Mouse (Mus musculus) thymus, postnatal 10 days (tissue): Measurements from ENCODE around the gene Htra2.

Experiments used
- DNase-seq, 2 experiments: peaks; one replicate each; pipeline ENCODE4 v3.0.0; 2021; ENCODE audit warnings: low spot score in 2 of 2

Gene Htra2

DNA sequence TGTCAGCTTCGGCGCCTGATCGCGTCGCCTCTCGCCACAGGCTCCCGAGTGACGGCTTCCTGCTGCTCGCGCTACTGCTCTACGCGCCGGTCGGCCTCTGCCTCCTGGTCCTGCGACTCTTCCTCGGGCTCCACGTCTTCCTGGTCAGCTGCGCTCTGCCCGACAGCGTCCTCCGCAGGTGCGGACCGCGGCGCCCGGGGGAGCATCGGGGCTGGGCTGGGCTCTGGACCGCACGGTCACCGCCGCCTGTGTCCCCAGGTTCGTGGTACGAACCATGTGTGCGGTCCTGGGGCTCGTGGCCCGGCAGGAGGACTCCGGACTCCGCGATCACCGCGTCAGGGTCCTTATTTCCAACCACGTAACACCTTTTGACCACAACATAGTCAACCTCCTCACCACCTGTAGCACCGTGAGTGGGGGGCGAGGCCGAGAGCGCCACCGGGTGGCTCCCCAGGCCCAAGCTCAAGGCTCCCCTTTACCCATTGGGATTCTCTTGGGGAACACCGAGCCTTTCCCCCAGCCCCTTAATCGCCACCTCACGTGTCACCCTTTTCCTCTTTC is at the start of gene Htra2:
TSS of gene Htra2 (minus strand) at position 403 of the 561 bp plus-strand sequence.
- DNase-seq = peak; percentile 56 to 58

DNA sequence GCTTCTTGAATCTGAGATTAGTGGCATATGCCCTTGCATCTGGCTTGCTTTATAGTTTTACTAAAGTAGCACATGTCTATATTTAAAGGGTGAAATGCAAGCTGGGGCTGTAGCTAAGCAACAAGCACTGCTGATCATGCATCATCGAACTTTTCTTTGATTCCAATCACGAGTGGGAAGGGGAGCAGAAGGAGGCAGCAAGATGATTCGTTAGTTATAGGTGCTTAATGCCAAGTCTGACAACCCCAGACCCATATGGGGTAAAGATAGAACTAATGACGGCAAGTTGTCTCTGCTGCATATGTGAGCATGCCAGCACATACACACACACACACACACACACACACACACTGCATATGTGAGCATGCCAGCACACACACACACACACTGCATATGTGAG is 49.1 kb upstream of the Htra2 start:
- no peak for DNase-seq

DNA sequence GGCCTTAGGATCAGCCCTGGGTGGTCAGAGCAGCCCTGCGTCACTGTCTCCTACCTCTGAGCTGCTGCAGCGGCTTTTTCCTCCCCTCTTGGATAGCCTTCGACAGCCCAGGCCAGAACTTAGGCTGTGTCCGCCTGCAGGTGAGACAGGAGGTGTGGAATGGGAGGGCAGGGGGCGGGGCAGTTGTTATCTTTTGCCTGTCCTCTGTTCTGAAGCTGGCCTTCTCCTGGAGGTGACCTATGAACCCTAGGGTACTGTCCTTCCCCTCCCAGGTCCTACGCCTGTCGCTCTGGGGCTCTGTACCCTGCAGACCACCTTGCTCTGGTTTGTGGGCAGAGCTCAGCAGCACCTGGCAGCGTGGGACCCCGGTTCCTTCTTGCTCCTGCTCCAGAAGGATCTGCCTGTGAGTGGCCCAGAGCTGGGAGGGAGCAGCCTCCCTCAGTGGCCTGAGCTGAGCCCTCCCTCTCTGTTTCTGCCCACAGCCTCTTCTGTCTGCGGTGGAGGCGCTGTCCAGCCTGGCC is 48.1 kb upstream of the Htra2 start:
- no peak for DNase-seq

DNA sequence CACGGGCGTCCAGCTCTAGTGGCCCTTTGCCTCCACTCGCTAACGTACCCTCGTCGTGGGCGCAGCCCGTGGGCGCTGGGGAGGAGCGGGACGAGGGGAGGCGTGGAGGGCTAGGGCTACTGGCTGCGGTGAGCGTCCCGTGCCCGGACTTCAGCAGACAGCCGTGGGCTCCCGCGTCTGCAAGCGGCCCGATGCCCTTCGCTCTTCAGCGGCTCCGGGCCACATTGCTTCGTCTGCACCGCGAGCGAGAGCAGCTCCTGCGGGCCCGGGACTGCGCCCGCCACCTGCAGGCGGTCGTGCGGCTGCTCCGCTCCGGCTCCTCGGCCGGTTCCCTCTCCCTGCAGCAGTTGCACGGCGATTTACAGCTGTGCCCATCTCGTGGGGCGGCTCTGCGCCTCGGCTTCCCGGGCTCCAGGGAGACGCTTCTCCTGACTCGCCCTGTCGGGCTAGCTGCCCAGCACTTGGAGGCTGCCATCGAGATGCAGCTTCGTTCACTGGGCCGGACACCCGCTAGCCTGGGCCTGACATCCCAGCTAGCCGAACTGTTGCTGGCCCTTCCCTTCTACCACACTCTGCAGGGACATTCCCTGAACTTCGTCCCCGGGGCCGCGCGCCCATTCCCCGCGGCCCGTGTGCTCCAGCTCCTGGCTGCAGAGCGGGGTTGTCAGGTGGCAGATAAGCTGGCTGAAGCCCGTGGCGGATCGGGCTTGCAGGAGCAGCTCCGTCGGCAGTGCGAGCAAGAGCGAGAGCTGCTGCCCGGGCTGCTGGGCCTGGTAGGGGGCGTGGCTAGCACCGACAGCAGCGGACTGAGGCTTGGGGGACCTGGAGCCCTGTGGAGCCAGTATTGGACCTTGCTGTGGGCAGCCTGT is 46.8 kb upstream of the Htra2 start:
- DNase-seq = peak; percentile 71 to 82

DNA sequence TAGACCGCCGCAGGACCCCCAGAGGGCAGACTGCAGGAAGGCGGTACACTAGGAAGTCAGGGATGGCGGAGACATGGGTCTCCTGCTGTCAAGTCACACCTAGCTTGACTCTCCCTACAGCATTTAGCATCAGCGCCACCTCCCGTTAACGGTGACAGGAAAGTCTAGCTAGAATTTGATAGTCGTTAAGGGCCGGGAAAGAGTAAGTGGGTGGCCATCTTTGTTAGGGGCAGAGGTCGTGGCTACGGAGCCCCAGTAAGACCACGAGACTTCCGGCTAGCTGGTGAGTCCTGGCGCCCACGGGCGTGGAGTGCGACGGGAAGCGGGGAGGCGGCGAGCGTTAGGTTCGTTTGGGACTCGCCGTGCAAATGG is 46.2 kb upstream of the Htra2 start, which contains the start of the genes Ccdc142 and Gm42688:
TSS of gene Ccdc142 (plus strand) at position 286 of the 372 bp plus-strand sequence.
TSS of gene Gm42688 (plus strand) at position 302 of the 372 bp plus-strand sequence.
- peak; percentile 89 to 90 for DNase-seq

DNA sequence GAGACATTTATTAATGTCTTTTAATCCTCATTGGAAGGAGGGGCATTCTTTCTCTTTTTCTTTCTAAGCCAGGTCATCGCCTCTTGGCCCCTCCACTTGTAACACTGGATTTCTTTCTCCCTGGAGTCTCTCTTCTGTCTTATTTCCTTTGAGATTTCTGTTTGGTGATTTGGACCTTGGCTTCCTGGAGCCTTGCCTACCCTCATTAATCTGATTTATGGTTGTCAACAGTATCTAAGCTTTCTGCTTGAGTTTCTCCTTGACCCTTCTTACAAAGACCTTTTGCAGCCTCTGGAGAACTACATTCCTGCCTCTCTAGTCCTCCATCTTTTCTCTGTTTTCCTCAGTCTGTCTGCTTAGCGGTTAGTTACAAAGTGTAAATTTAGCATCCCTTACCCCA is 43.3 kb upstream of the Htra2 start:
- no peak for DNase-seq

DNA sequence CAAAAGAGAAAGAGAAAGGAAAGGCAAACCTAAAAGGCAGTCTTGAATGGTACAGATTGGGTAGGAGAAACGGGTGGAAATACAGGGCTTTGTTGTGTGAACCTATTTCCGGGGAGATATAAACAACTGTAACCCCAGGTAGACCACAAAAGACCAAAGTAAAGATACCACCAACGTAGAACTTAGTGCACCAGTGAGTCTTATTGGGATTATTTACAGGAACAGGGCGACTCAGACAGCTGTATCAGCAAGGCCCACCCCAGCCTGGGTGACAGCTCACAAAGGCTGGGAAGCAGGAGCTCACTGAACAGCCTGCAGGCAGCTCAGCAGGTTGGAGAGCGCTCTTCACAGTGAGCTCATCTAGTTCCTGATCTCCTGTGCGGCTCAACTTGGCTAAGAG is 40.9 kb upstream of the Htra2 start:
- peak in 1 of 2 experiments; percentile 49 for DNase-seq

DNA sequence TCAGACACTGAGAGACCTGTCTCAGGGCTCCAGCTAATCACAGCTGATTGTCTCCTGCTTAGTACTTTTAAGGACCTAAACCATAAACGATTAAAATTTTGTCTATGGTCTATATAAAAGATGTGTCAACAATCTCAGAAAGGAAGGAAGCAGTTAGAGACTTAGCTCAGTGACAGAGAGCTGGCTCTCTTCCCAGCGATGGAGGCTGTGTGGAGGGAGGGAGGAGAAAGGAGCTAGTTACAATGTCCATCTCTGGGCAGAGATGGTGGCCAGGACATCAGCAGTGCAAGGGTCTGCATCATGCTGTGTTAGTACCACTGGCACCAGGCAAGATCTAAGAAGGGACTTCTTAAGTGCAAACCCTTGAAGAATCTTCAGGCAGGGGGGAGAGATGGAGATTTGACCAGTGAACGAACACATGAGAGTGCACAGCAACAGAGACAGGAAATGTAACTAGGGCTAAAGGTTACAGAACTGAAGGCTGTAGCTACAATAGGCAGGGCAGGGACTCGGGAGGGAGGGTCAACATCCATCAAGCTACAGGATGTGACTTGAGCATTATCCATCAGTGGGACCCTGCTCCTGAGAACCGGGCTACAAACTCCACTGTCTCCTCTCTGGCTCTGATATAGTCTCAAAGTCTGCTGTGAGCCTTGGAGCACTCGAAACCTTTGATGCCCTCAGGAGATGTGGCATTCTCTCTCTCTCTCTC is 37.5 kb upstream of the Htra2 start:
- no peak for DNase-seq

DNA sequence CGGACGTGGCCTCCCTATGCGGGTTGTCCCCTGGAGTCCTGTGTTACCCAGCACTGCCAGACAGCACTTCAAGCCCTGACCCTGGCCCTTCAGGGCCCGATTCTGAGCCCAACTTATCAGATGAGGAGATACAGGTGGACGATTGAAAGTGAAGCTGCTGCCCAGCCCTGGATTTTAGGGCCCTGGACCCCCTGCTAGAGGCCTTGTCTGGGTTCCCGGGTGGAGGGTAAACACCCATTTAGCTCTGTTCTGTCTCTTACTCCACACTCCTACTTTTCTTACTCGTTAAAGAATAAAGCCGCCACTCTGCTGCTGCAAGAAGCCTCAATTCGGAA is 32.8 kb upstream of the Htra2 start:
- DNase-seq = no peak

DNA sequence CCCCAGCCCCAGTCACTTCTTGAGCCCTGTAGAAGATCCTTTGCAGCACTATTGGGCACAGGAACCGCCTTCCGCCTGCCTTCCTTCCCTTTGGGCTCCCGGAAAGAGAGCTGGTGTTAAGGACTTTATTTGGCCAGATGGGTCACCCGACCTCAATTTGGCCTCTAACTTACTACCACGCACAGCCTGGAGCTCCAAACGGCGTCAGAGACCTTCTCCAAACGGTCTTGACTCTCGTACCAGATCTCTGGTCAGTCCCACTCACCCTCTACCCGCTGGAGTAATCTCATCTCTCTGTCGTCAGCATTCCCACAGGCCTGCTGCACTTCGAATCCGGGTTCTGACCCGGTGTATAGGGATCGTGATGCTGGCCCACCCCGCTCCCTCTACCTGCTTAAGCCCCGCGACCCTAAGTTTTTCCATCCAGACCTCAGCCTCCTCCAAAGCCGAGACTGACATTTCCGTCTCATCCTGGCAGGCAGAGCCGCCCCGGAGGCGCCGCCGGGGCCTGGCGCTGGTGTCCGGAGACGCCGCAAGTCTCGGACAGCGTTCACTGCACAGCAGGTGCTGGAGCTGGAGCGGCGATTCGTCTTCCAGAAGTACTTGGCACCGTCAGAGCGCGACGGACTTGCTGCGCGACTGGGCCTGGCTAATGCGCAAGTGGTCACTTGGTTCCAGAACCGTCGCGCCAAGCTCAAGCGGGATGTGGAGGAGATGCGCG is 32.3 kb upstream of the Htra2 start:
- DNase-seq = no peak

DNA sequence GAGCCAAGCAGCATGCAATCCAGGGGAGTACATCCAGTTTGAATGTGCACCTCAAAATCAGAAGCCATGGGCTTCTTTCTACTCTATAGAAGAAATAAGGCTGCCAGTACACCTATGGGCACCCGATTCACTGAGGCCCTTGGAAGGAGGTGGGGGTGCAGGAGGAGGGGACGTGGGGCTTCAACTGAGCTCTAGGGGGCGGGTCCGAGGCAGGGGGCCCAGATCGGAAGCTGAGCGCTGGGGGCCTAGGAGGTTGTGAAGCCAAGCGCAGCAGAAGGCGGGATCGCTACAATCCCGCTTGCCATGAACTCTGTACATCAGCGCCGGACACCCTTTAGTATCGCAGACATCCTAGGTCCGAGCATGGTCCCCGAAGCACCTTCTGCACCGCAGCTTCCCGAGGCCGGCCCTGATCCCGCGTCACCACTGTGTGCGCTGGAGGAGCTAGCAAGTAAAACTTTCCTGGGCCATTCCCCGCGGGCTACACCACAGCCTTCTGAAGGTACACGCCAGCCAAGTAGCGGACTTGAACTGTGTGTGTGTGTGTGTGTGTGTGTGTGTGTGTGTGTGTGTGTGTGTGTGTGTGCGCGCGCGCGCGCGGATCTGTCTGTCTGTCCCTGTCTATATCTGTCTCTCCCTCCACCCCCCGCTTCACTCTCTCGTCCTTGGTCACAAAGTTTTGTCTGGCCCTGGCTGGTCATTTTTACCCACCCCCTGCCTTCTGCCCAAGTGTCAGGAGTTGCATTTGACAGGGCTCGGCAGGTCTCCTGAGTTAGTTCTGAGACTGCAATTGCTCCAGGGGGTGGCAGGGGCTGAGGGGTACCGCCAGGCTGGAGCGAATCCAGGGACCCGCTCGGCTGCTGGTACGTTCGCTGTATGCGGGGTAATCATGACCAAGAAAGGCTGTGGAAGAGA is 31.3 kb upstream of the Htra2 start, which contains the start of gene Lbx2:
TSS of gene Lbx2 (plus strand) at position 247 of the 915 bp plus-strand sequence.
- DNase-seq = no peak

DNA sequence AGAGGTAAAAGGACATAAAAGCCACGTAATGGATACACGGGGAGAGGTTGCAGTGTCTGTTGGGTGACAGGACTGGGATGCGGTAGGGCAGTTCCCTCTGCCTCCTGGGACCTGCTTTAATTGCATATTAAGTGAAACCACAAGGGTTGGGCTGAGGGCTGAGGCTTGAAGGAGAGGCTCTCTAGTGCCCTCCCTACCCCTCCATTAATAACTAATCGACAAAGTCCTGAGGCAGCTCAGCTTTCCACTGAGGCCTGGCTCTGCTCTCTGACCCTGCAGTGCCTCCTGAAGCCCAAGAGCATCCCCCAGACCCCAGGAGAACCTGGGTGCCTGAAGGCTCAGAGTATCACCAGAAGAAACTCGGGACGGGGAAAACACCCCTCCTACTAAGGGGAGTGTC is 29.4 kb upstream of the Htra2 start:
- DNase-seq = no peak

DNA sequence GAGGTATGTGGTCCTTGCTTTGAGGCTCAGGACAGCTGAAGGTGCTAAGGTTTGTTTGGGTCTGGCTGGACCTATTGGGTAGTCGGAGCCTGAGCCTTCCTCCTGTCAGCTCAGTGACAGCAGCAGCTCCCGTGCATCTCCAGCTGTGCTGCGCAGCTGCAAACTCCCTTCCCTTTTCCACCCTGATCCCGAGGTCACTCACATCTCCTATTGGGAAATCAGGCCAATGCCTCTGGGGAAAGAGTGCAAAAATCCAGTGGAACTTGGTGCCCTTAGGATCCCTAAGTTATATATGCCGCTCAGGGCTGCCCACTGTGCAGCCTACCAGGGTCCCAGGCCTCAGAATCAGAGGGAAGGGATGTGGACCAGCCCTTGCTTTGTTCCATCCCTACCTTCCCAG is 28.4 kb upstream of the Htra2 start:
- DNase-seq = no peak

DNA sequence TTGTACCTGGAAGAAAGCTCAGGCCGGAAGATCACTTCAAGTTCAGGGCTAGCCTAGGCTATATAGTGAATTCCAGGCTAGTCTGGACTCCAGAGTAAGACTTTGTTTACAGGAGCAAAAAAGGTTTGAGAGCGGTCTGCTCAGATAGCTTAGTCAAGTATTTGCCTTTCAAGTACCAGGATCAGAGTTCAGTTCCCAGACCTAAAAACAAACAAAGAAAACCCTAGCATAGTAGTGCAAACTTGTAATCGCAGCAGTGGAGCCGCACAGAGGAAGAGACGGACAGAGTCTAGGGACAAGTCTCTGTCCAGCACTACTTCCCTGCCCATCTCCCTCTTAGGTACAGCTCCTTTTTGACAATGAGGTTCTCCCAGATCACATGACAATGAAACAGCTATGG is 25.1 kb upstream of the Htra2 start:
- DNase-seq = no peak

DNA sequence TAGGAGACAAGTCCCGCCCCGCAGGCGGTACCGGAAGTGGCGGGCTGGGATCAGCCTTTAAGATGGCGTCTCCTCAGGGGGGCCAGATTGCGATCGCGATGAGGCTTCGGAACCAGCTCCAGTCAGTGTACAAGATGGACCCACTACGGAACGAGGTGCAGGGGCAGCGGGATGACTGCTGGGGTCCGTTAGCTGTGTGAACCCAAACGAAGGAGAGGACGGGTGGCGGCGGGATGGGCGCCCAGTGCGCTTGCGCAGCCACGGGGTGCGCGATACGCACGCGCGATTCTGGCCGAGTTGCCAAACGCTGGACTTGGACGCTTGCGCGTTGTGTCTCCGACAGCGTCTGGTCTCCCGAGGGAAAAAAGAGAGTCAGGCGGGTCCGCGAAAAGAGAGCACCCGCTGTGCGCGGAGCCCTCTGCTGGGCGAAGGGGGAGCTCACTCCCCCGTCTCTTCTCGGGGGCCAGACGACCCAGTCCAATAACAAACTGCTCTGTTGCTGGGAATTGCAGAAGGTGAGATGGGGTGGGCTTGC is 23.3 kb upstream of the Htra2 start:
- peak; percentile 98 to 100 for DNase-seq

DNA sequence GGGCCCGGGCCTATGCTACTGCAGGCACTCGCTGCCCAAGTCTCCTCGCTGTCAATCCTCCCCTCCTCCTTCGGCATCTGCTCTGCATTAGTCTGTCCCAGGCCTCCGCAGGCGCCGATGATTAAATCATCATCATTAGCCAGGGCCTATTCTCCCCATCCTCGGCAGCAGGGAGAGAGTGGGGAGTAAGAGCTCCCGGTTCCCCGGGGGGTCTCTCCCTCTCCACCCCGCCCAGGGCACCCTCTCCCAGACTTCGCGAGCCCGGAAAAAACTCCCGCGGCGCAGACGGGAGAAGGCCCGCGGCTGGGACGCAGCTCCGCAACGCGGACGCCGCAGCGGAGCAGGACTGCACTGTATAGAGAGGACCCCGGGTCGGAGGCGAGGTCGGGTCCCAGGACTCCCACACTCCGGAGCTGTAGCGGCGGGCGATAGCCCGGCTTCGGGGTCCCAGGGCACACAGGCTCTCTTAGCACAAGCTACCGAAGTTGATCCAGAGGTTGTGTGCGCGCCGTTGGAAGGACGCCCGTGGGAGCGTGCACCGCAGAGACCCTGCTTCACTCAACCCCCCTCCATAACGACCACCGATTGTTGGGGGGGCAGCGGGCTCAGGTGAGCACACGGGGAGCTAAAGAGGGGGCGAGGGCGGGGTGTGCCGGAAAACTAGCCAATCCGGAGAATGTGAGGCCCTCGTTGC is 22.7 kb upstream of the Htra2 start, which contains the start of gene Pcgf1:
TSS of gene Pcgf1 (plus strand) at position 240 of the 694 bp plus-strand sequence.
- DNase-seq = peak in 1 of 2 experiments; percentile 23

DNA sequence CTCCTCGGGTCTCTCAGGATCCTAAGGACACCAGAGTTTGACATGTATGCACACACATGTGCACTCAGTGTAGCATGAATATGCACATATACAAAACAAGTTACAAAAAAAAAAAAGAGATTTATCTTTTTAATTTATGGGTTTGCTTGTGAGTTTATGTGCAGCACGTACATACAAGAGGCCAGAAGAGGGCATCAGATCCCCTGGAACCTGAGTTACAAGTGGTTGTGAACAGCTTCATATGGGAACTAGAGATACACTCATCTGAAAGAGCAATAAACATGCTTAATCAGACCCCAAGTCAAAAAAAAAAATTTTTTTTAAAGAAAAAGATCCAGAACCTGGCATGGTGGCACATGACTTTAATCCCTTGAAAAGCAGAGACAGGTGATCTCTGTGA is 19.9 kb upstream of the Htra2 start:
- DNase-seq = peak in 1 of 2 experiments; percentile 33

DNA sequence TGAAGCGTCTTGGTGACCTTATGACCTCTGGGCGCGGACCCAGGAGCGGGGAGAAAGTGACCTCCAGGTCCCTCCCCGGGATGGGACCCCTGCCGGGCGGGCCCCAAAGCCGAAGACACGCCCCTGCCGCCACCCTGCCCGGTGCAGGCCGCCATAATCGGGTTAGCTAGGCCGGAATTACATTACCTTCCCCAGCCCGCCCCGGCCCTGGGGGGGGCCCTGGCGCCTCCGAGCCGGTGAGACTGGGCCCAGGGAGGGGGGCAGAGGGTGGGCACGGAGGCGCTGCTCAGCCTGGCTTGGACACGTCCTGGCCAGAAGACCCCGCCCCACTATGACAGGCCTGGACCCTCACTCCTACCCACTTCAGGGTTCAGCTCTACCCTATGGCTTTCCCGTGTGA is 16.1 kb upstream of the Htra2 start:
- DNase-seq = no peak

DNA sequence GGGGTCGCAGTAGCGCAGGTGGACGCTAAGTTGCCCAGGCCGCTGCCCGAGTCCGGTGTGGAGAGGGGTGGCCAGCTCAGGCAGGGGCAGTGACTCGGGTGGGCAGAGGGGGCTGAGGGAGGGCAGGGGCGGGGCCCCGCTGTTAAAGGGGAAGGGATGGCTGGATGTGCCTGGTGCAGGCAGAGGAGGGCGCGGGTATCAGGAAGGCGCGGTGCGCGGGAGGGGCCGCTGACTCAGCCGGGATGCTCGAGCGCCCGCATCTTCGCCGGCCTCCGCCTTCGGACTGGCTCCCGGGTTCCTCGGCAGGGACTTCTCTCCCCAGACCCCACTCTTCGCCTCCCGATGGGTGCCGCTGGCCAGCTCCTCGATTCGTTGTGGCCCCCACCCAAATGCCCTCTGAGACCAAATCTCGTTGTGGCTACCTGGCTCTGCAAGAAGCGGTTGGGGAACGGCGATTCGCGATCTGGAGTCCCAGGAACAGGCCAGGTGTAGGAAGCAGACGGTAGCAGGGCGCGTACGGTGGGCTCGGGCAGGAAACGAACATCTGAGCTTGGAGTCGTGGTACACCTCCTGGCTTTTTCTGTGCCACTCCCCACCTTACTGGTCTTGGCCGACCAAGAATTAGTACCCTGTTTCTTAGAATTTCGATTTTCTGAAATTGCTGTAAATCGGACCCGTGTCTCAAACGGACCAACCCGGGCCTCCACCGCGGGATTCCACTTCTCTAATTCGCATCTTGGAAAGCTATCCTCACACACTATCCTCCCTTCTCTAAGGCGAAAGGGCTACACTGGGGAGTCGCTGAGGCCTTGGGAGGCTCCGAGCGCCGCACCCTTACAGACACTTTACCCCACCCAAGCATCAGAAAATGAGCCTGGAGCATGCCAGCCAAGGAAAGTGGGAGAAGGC is 15.5 kb upstream of the Htra2 start:
- no peak for DNase-seq
